Mouse (Mus musculus) heart, postnatal 4 days (tissue): ENCODE measurements around the gene Grm6. TPM values are rescaled to one million over a fixed set of nuclear protein-coding genes. Genes with fewer than 3 reads are reported as not detected.

ENCODE experiments used
- DNase-seq: peaks from one replicate; pipeline ENCODE4 v3.0.0; 2021
- total RNA-seq, 2 experiments: library from RNA; stranded (reverse); gene quantifications; 2 replicates each; pipeline ENCODE4 v1.2.3; 2021

The Grm6 gene
- not detected for total RNA-seq

DNA sequence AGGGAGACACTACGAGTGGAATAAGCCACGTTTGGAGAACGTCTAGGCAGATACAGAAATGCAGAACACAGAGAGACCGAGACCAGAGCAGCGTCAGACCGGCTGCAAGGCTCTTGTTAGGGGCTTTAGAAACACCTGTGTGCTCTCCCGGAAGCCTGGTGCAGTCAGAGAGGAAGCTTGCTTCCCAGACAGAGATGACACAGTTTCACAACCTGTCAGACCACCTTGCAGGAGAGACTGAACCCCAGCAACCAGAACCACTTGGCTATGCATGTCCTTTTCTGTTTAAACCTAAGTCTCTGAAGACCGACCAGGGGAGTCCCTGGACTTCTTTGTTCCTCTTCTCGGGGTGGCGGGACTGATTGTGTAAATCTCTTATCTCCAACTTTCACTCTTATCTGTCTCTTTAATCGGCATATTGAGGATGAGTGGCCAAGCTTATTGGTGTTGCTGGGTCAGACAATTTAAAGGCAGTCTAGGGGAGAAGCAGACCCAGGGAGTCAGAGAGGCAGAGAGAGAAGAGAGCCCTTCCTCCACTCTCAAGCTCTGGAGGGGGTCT is at the start of gene Grm6:
Gene Grm6, plus strand, starts transcription at position 509 of the 559 bp plus-strand sequence.
- no peak for DNase-seq

DNA sequence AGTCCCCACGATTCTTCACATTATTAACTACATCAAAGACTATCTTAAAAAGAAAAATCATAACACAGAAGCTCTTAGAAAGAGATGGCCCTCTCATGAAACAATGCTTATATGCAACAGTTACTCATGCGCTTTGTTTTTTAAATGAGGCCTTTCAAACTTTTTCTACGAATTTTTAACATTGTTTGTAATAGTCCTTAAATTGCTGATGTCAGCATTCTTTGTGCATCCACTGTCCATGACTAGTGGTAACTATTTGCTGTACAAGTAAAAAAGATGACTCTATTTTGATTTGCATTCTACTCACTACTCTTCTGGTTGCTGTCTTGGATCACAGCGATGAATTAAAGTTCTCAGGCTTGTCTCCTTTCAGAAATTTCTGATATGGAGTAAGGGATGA is 36.3 kb upstream of the Grm6 start:
- no peak for DNase-seq

DNA sequence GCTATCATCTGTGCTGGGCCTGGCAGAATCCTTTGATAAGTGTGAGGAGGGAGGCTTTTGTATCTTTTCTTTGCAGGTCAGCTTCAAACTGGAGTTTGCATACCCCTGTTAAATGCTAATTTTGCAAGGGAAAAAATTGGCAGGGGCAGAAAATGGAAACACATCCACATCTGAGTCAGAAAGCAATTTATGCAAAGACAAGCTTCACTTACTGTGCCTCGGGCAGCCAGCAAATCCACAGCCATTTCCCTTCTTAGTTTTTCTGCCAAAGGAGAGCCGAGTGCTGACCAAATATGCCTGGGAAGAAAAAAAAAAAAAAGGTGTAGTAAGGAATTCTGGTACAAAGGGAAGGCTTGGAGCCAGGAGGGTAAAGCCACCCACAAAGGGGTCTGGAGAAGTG is 24.3 kb upstream of the Grm6 start:
- DNase-seq = no peak

DNA sequence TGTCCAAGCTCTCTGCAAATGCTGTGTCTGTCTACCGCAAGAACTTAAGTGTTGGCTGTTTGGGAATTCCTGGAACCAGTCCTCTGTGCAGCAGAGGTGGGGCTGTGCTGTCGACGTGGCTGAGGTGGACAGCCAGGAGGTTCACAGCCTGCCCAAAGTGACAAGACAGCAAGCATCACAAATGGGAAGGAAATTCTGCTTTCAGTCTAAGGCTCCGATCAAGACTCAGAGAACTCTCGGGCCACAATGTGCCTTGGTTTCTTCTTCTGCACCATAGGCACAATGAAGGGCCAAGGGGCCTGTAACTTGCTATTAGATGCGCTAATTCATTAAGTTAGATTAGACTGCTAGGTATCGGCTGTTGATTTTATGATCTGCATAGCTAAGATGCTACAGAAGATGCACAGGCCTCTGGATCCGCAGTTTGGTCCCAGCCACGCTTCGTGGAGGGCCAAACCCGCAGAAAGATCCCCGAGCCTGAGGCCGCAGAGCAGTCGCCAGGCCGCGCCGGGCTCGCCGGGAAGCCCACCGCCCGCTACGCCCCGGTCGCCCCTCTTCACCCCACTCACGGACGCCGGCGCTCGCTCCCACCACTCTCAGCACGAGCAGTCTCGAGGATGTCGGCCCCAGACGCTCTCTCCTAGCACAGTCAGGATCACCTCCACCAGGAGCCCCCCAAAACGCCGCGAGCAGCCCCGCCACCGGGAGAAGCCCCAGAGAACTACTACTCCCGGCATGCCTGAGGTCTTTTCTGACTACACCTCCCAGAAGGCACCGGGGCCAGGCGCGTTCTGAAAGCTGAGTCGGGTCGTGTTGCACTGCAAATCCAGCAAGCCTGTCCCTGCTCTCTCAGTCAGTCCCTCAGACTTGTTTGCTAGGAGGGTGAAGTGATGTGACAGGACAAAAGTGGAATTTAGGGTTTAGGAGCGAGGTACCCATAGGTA is 23.2 kb upstream of the Grm6 start, which contains the start of gene Zfp354c:
Gene Zfp354c, minus strand, starts transcription at position 715 of the 944 bp plus-strand sequence.
- peak; percentile 86 for DNase-seq

DNA sequence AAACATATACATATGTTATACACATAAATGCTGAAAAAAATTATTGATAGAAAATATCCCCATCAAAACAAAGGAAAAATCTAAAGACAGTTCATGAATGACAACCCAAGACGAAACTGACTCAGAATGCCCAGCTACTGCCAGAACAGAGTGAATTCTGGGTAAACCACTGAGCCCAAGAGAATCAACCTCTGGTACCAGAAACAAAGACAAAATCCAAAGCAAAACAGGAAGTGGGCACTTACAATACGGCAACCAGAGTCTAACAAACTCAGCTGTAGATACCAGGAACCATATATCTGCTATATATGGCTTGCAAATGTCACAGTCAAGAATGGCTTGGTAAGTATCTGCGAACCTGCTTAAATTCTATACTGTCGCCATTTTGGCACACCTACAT is 14.8 kb upstream of the Grm6 start:
- DNase-seq = no peak

DNA sequence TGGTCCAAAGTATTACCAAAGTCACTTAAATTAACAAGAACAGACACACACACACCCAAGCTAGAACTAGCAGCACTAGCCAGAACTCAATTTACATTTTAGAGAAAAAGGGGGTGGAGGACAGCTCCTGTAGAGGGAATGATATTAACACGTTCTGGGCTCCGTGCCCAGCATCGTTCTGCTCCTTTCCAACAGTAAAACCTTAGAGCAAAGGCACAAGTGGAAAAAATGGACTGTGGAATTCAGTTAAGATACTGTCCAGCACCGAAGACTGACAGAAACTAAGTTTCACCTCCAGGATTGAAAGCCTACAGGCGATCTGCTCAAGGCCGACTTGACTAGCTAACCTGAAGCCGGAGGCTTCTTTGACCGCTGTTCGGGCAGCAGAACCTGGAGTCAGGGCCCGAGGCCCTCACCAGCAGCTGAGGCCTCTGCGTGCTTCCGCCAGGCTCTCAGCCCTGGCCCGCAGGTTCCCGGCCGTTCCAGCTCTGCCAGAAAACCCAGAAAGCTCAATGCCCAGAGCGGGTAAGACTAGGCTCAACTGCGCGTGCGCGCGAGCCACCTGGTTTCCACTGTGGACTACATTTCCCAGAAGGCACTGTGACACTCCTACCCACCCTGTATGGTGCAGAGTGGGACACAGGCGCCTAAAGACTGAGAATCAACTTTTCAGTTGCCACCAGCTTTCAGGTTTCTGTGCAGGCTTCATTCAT is 9.3 kb upstream of the Grm6 start, which contains the start of gene Zfp879:
Gene Zfp879, minus strand, starts transcription at position 530 of the 713 bp plus-strand sequence.
- DNase-seq = peak; percentile 89

DNA sequence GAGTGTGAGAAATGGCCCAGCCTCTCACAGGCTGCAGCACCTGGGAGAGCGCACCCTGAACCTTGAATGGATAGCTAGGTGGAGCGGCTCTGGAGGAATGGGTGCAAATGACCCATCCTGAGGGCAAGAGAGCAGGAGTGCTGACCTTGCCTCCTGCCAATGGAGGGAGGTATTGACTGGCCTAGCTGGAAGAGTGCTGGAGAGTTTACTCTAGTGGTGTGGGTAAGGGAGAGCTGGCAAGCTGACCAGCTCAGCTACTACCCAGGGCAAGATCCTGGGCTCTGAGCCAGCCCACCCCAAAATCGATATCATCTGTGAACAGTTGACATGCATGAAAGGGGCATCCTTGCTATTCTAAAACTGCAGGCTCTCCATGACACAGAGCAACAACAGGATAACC is 4.5 kb upstream of the Grm6 start:
- DNase-seq = no peak

DNA sequence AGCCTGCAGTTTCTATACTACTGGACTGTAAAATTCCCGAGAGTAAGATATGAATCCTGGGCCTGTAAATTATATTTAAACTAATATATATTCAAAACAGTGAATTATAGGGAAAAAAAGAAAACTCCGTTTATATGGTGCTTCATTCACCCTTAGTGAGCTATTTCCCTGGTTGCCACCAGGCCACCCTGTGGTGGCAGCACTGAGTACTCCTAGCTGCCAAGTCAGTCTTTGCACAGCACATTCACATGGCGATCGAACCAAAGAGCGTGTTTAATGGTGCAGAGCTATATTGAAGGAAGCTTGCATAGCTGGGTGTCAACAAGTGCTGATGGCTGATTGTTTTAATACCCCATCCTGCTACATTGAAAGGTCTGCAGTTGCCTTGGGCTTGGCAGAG is 3.4 kb upstream of the Grm6 start:
- DNase-seq = no peak

DNA sequence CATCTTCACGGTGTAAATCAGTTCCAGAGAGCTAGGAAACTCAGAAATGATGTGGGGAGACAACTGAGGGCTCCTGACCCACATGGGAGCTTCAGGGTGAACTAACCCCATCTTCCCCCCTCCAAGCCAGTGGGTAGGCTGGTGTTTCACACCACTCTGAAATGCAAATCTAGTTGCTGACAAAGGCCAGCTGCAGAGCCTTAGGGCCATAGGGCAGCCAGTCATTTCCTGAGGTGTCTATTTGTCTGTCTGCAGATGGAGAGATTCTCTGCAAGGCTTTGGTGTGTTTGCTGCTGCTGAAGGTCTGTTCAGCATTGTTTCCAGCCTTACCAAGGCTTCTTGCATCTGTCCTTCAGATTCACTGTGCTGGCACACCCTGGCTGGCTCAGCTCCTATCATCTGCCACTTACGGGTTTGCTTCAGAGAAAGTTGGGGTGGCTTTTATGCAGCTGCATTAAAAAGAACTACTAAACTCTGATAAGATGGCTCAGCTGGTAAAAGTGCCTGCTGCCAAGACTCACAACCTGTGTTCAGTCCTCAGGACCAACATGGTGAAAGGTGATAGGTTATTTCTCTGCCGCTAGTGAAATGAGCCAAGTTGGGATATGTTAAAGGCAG is 1.9 kb upstream of the Grm6 start:
- DNase-seq = no peak

DNA sequence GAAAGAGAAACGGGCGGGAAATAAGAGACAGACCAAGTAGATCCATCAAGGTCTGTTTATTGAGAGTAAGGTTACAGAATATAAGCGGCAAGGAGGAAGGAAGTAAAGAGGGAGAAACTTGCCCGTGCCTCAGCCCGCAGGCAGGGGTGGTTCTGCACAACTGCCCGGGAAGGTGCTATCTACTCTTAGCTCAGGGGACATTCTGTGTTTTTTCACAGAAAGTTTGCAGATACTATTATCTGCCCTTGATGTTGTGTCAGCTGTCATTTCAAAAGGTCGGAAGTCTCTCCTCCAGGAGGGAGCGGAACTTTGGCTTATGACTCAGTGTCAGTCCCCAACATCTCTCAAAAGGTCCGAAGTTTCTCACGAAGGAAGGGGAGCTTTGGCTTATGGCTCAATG is 1.2 kb upstream of the Grm6 start:
- DNase-seq = no peak

DNA sequence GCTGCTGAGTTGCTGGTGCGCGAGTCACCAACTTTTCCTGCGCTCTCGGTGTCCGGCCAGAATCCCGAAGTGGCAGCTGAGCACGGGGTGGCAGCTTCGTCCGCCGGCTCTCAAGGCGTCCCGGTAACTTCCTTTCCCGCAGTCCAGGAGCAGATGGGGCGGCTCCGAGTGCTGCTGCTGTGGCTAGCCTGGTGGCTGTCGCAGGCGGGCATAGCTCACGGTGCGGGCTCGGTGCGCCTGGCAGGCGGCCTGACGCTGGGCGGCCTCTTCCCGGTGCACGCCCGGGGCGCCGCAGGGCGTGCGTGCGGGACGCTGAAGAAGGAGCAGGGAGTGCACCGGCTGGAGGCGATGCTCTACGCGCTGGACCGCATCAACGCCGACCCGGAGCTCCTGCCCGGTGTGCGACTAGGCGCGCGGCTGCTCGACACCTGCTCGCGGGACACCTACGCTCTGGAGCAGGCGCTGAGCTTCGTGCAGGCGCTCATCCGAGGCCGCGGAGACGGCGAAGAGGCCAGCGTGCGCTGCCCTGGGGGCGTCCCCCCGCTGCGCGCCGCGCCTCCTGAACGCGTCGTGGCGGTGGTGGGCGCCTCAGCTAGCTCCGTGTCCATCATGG is 610 bp downstream of the Grm6 start:
- peak; percentile 9 for DNase-seq

DNA sequence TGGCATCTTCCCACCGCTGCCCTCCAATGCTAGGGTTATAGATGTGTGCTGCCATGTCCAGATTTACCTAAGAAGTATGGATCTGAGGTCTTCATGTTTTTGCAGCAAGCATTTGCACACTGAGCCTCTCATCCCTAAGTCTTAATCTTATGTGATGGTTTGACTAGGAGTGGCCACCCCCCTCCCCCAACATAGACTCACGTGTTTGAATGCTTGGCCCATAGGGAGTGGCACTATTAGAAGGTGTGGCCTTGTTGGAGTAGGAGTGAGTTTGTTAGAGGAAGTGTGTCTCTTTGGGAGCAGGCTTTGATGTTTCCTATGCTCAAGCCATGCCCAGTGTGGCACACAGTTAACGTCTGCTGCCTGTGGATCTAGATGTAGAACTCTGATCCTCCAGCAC is 28.2 kb downstream of the Grm6 start:
- no peak for DNase-seq

DNA sequence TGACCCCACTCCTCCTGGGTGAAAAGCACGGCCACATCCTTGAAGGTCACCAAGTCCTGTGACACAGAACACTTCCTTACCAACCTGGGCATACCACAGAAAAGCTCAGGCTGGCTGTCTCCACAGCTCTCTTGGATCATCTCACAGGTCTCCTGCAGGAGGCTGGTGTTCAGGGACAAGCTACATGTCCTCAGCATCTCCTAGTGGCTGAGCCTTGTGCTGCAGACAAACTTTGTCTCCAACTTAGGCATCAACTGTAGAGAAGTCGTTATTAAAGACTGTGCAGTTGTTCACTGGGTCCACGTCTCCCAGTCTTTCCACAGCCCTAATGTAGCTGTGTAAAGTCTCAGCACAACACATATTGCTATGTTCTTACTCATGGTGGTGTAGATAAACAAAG is 33.3 kb downstream of the Grm6 start:
- DNase-seq = no peak

DNA sequence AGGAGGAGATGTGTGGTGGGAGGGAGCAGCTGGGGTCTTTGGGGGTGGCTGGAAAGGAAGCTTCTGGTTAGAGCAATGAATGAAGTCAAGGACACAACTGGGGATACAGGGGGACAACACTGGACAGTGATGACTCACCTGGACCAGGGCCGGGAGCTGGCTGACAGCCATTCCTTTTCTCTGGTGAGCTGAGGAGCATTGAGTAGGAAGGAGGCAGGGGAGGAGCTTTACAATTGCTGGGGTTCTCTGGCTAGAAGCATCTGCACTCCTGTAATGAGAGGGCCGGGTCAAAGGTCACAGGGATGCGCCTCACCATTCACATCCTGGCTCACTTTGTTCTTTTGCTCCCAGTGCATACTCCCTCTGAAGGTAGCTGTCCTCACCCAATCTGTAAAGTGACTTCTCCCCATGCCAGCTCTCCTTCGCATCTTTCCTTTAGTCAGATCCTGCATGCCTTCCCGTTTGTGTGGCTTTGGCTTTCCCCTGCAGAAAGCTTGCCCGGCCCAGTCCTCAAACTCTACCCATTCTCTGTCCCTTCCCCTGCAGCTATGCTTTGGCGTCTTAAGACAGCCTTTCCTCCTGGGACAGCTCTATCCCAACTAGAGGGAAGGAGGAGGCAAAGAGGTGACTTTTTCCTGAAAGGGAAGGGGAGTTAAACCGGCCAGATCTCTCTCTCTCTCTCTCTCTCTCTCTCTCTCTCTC is 35.9 kb downstream of the Grm6 start:
- DNase-seq = peak; percentile 21

DNA sequence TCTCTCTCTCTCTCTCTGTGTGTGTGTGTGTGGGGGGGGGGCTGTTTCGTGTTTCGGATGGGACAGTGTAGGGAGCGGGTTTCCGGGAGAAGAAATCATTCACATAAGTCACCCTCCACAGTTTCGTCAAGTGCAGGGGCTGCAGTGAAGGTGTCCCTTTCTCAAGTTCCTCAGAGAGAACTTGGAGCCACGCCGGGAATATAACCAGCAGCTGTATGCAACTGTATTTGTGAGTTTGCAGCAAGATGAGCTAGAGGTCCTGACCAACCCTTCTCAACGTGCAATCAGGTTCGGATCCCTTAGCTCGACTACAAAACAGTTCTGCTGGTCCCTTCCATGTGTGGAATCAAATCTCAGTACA is 36.4 kb downstream of the Grm6 start:
- DNase-seq = peak; percentile 26

DNA sequence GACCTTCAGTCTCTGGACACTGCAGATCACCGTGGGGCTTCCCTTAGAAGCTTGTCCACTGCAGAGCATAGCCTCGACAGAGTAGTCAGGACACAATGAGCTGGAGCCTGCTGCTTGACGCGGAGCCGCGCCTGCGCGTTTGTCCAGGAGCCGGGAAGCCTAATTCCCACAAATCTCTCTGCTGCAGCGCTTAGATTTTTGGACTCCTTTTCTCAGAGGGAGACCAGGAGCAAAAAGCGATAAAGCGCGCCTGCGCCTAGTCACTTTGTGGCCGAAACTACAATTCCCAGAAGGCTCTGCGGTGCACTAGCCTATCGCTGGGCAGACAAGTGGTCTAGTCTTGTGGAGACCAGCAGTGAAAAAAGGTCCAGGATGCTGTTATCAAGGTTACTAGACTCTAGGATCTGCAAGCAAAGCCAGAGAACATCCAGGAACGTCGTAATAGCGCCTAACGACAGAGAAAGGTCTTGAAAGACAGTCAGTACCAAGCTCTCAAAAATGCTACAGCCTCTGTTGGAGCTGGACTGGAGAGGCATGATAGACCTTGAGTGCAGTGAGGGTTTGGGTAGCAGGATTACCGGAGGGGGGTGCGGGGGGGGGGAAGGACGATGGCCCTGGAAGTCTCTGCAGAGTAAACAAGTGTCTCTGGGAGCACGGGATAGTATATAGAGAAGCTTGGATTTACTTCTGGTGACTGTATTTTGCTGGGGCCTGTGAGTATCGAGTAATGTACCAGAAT is 37.1 kb downstream of the Grm6 start, which contains the start of gene Zfp454:
Gene Zfp454, minus strand, starts transcription at position 262 of the 739 bp plus-strand sequence.
- peak; percentile 86 for DNase-seq

DNA sequence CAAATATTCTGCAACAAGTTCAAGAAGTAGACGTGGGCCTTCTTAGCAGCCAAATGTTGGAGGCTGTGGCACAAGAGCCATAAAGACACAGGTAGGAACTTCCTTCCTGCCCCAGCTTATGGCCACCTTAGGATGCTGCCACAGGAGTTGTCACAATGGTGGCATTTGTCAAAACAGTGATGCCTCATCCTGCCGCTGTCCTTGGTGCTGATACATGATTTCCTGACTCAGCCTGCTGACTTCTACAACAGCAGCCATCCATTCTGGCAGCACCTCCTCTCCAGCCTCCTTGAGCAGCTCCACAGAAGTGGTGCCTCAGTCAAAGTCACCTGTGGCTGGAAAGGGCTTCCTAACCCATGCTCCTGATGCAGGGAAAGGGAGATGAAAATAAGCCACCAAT is 42.0 kb downstream of the Grm6 start:
- peak; percentile 7 for DNase-seq

DNA sequence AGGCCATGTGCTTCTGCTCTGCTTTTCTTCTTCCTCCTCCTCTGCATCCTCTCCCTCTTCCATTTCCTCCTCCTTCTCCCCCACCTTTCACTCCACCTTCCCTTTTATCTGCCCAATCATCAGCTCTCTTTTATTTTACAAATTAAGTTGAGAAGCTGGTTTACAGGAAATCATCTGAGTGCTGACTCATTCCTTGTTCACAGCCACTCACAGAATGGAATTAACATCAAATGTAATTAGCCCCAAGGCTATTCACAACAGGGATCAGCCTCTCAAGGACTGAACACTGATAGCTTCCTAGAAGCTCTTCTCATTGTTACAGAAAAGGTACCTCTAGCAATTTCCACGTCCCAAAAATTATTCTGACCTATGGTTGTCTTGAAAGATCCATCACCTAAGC is 46.9 kb downstream of the Grm6 start:
- no peak for DNase-seq

DNA sequence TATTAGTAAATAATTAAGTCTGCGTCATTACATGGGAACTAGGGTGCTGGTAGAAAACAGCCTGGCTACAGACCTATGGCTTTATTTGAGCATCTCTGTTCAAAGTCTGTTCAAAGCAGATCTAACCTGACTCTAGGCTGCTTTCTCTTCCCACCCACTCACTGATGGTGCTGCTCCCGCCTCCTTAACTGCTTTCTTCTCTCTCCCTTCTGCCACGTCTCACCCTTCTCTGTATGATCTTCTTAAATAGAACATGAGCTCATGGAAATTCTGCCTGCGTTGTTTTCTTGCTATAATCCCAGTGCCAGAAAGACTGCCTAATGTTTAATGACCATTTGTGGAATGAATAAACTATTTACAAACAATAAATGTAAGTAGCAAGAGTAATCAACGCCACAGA is 57.7 kb downstream of the Grm6 start:
- DNase-seq = no peak

DNA sequence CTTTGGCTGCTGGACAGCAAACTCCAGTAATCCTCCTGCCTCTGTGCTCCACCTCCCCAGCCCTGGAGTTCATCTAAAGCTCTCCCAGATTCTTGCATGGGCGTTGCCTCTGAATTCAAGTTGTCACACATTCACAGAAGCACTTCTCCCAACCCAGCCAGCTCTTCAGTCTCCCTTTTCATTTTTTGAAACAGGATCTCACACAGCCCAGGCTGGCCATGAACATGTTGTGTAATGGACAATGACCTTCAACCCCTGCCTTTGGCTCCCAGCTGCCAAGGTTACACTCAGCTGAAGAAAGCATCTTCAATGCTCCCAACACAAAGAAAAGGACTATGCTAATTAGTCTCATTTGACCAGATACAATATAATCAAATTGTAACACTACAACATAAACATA is 62.8 kb downstream of the Grm6 start:
- DNase-seq = no peak

DNA sequence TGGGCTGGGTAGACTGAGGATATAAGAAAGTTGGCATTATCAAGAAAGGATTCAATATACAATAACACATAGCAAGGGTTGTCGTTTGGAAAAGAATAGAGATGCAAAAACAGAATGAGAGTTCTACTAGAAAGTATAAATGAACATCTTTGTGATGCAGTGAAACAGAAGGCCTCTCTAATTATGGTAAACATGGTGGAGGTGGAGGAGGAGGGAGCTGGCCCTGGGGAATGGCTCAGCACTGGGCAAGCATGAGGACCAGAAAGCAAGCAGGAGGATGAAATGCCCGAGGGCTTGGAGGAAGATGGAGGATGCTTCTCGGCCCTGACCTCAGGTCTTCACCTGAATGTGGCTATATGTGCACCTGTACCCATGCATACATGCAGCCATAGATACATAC is 64.0 kb downstream of the Grm6 start:
- DNase-seq = no peak
